Mouse (Mus musculus) myocyte (in vitro differentiated cells): ENCODE measurements around the gene Vmn1r169. TPM values are rescaled to one million over a fixed set of nuclear protein-coding genes. Genes with fewer than 3 reads are reported as not detected.
"Not testable (repeated sequence)": the region's sequence is repeated elsewhere in the genome, so short reads cannot be mapped to it uniquely, and the experiment has no call there.

Source experiments
- H3K27me3 ChIP-seq: one replicate; pipeline ENCODE4 v1.6.1; 2011; ENCODE audit not compliant: control insufficient read depth, insufficient read depth, insufficient read length
- H3K36me3 ChIP-seq: one replicate; pipeline ENCODE4 v1.6.1; 2011; ENCODE audit not compliant: control insufficient read depth, insufficient read depth
- H3K4me2 ChIP-seq: one replicate; pipeline ENCODE4 v1.6.1; 2011; ENCODE audit warnings: low read depth, control low read depth
- H3K4me3 ChIP-seq: one replicate; pipeline ENCODE4 v1.5.1; 2011; ENCODE audit warnings: mild to moderate bottlenecking, control low read depth, moderate library complexity
- H3K79me2 ChIP-seq: one replicate; pipeline ENCODE4 v1.6.1; 2011; ENCODE audit not compliant: control insufficient read depth, insufficient read depth
- H3ac ChIP-seq: one replicate; pipeline ENCODE4 v1.6.1; 2011; ENCODE audit not compliant: control insufficient read depth, insufficient read length
- polyA plus RNA-seq: library from polyadenylated mRNA; unstranded; fragments of >200 nt; fragmentation: generic; extraction: Trizol; gene quantifications from one replicate; pipeline ENCODE4 v1.2.1, GENCODE M21; 2012; ENCODE audit warnings: missing spikeins

Vmn1r169 gene
- not detected for polyA plus RNA-seq

- H3K4me2 ChIP-seq, H3K36me3 ChIP-seq, H3K79me2 ChIP-seq, H3K27me3 ChIP-seq, H3K4me3 ChIP-seq, H3ac ChIP-seq: not testable (repeated sequence)
Observed at GRCm38 (mm10) chr7:23575226-23575625, at the start of gene Vmn1r169. Gene Vmn1r169 (plus strand): TSS chr7:23575526.

GRCm38 (mm10) chr7:23539432-23539831 is 35.9 kb upstream of the Vmn1r169 start, which contains the start of gene Vmn1r168:
Gene Vmn1r168 (plus strand): TSS chr7:23539732.
- H3K79me2 ChIP-seq, H3K27me3 ChIP-seq, H3K4me3 ChIP-seq, H3ac ChIP-seq, H3K36me3 ChIP-seq, H3K4me2 ChIP-seq: not testable (repeated sequence)

GRCm38 (mm10) chr7:23605875-23606274 is 30.5 kb downstream of the Vmn1r169 start, which contains the start of gene Vmn1r170:
Gene Vmn1r170 (plus strand): TSS chr7:23606175.
- H3K27me3 ChIP-seq, H3ac ChIP-seq, H3K79me2 ChIP-seq, H3K4me3 ChIP-seq, H3K36me3 ChIP-seq, H3K4me2 ChIP-seq: not testable (repeated sequence)

Other genes starting within 250 kb of the Vmn1r169 start
- not detected for gene Nlrp5, start 189.6 kb upstream of the Vmn1r169 start, polyA plus RNA-seq
- not detected for gene Vmn1r167, start 68.3 kb upstream of the Vmn1r169 start, polyA plus RNA-seq
- not detected for gene Vmn1r168, start 35.8 kb upstream of the Vmn1r169 start, polyA plus RNA-seq
- not detected for gene Vmn1r170, start 30.6 kb downstream of the Vmn1r169 start, polyA plus RNA-seq
- not detected for gene Vmn1r171, start 55.2 kb downstream of the Vmn1r169 start, polyA plus RNA-seq
- not detected for gene Vmn1r172, start 82.8 kb downstream of the Vmn1r169 start, polyA plus RNA-seq
- not detected for gene Vmn1r173, start 125.2 kb downstream of the Vmn1r169 start, polyA plus RNA-seq
- gene Vmn1r174, start 176.7 kb downstream of the Vmn1r169 start, polyA plus RNA-seq = not detected
- not detected for gene Vmn1r175, start 235.1 kb downstream of the Vmn1r169 start, polyA plus RNA-seq